Mouse (Mus musculus): ENCODE measurements around the gene Vmn1r107.
"Not testable (repeated sequence)": the region's sequence is repeated elsewhere in the genome, so short reads cannot be mapped to it uniquely, and the experiment has no call there.

Vmn1r107 gene

GRCm38 (mm10) chr7:20668618-20669017, at the start of gene Vmn1r107:
Gene Vmn1r107, plus strand, starts transcription at chr7:20668918.
- not testable (repeated sequence) for DNase-seq (ENCODE audit: low read depth)

GRCm38 (mm10) chr7:20703116-20703515, 34.4 kb downstream of the Vmn1r107 start, which contains the start of gene Vmn1r111:
Gene Vmn1r111, minus strand, starts transcription at chr7:20703216.
- not testable (repeated sequence) for DNase-seq (ENCODE audit: low read depth)

All from c-Kit-positive CD71-positive TER-119-negative erythroid progenitor cells, embryonic 14.5 days (primary cell).